Mouse (Mus musculus): ENCODE measurements around the gene Gm6370.
"Not testable (repeated sequence)": the region's sequence is repeated elsewhere in the genome, so short reads cannot be mapped to it uniquely, and the experiment has no call there.

DNA sequence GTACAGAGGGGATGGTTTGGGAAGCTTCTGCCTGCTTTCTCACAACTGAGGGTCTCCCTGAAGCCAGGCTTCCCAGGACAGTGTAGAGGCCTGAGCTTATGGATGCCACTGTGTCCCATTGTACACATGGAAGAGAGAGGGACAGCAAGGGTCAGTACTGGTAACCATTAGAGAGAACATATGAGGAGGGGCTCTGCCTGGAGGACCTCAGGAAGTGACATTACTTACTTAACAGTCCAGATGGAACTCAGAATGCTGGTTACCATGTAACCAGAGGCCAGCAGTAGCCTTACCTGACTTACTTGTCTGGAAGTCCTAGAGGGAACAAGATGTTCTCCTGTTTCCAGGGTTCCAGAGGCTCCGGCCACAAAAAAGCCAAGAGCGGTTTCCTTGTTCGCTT, 46.2 kb downstream of the Gm6370 start, which contains the start of gene Gm3409:
- TF ChIP-seq CTCF (IDR thresholded peaks at IDR 0.05; ENCODE audit: low read depth, low read length); EP300 (IDR thresholded peaks at IDR 0.05; ENCODE audit: insufficient read depth, low read depth, low read length); POLR2A (IDR thresholded peaks at IDR 0.05; ENCODE audit: insufficient read depth, low read length): not testable (repeated sequence)
